In the genomic region with DNA sequence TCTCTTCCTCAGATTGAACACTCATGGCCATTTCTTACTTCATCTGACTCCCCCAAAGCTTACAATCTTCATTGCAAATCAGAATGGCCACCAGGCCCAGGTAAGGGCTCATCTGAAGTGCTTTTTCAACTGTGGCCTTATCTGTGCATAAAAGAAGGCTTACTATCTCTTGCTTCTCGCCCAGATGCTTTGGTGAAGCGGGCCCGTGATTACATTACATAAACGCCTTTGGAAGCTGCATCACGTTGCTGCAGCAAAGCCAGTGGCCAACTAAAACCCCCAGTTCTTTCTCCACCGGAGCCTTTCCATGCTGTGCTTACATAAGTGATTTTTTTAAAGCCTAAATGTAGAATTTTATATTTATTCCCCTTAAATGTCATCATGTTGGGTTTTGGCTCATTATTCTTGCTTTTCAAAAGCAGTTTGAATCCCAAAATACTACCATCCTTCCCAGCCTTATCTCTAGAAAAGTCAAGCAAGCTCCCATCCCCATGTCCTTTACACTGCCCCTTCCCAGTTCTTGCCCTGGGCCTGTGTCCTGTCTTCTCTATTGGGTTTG, we compare ENCODE assay signal across 14 mouse cellular contexts. TPM values are rescaled to one million over a fixed set of nuclear protein-coding genes. Genes with fewer than 3 reads are reported as not detected.
DNase-seq lines count a peak whose midpoint lies in the region; ATAC-seq and TF ChIP-seq lines count a peak whose summit lies in the region.
"Had no signal": no experiment of that assay in that cellular context is flagged by ENCODE, and none has a peak within 500 bp of the region (broad histone marks: within the 10 kb centered on the region; RNA-seq: fewer than 3 reads in every experiment).

No protein-coding gene starts in this region.

- intact Hi-C loops in left cerebral cortex, adult 2 months (cut with DNase I): no loop called here

- H3K4me2 ChIP-seq in forebrain, embryonic 12.5 days: no peak overlapping the region
- H3K4me2 ChIP-seq: embryonic facial prominence, embryonic 13.5 days; neural tube, embryonic 12.5 days had no signal

- H3K36me3 ChIP-seq in forebrain, embryonic 10.5 days (replicated peaks): peaks cover 23% of the 10 kb centered on the region
- H3K36me3 ChIP-seq in forebrain, embryonic 12.5 days (replicated peaks): peaks cover 25% of the 10 kb centered on the region

- H3K4me1 ChIP-seq in forebrain, embryonic 10.5 days: peaks cover 69% of the 10 kb centered on the region
- peaks cover 60% of the 10 kb centered on the region for H3K4me1 ChIP-seq in forebrain, embryonic 12.5 days

- ATAC-seq in forebrain, embryonic 12.5 days (ENCODE audit: low FRiP score): no peak
- no peak for ATAC-seq in inflammation-experienced regulatory T-cells, adult 6 months
- ATAC-seq: midbrain, embryonic 16.5 days had no signal

- 53% methylated on average over 6 of the region's 6 CpGs for WGBS in forebrain, embryonic 10.5 days
- WGBS in forebrain, embryonic 12.5 days: 53% methylated on average over 6 of the region's 6 CpGs

- peak overlapping the region; percentile 70; the same call in 1 of the 2 replicates for H3K27ac ChIP-seq in forebrain, embryonic 10.5 days
- H3K27ac ChIP-seq in forebrain, embryonic 12.5 days: no peak overlapping the region
- peak overlapping the region; percentile 98 for H3K27ac ChIP-seq in left cerebral cortex, adult 2 months
- H3K27ac ChIP-seq: embryonic facial prominence, embryonic 13.5 days; neural tube, embryonic 12.5 days had no signal

- TF ChIP-seq CTCF in left cerebral cortex, adult 2 months (IDR thresholded peaks at IDR 0.05): no peak

- DNase-seq in forebrain, embryonic 10.5 days (ENCODE audit: extremely low spot score, low spot score): no peak
- DNase-seq in left cerebral cortex, adult 2 months (ENCODE audit: extremely low spot score in 1 of 2, low spot score in 2 of 2): peak; percentile 66 to 73
- DNase-seq in left cerebral cortex, adult 11 months (ENCODE audit: low spot score): no peak
- peak; percentile 84 to 85 for DNase-seq in frontal cortex, adult 2 months (ENCODE audit: extremely low spot score in 1 of 2, low spot score in 1 of 2)
- DNase-seq in right cerebral cortex, postnatal 10 days (ENCODE audit: low spot score in 2 of 2): peak; percentile 79 to 88
- DNase-seq in ovary, postnatal 36 days (ENCODE audit: low spot score): no peak

- H3K27me3 ChIP-seq in forebrain, embryonic 10.5 days (ENCODE audit: poor library complexity, severe bottlenecking): peaks cover 77% of the 10 kb centered on the region
- H3K27me3 ChIP-seq in forebrain, embryonic 12.5 days: peaks cover 44% of the 10 kb centered on the region

- H3K4me3 ChIP-seq in forebrain, embryonic 10.5 days: no peak overlapping the region
- no peak overlapping the region for H3K4me3 ChIP-seq in forebrain, embryonic 12.5 days (replicated peaks)
- H3K4me3 ChIP-seq in left cerebral cortex, adult 2 months: no peak overlapping the region; the same call in 1 of the 2 replicates
- H3K4me3 ChIP-seq: embryonic facial prominence, embryonic 13.5 days; neural tube, embryonic 12.5 days had no signal

- H3K9ac ChIP-seq in forebrain, embryonic 12.5 days: no peak overlapping the region
- H3K9ac ChIP-seq: embryonic facial prominence, embryonic 13.5 days had no signal

- H3K9me3 ChIP-seq in forebrain, embryonic 10.5 days: no peaks in the 10 kb centered on the region
- H3K9me3 ChIP-seq in forebrain, embryonic 12.5 days: no peaks in the 10 kb centered on the region
- H3K9me3 ChIP-seq: embryonic facial prominence, embryonic 13.5 days; neural tube, embryonic 12.5 days had no signal

RNA-seq across cellular contexts. Expression of a gene that starts 5.2 kb away (rescaled TPM):
- polyA plus RNA-seq in forebrain, embryonic 10.5 days (2016; fragmentation: Nextera tagmentation; extraction: Ambion mirVana): 0.17 and 0.43 TPM in 2 replicates
- polyA plus RNA-seq in forebrain, embryonic 12.5 days (2016; fragmentation: Nextera tagmentation; extraction: Ambion mirVana): 2.5 and 2.8 TPM in 2 replicates
- 100 to 1,000 TPM; 137 to 138 TPM for total RNA-seq in left cerebral cortex, adult 2 months (2021)
- polyA plus RNA-seq in frontal cortex, adult 2 months (2012; rRNA removed): 102 and 111 TPM in 2 replicates
- not detected for polyA plus RNA-seq in inflammation-experienced regulatory T-cells, adult 6 months (2017; shearing (Covaris generic))
- total RNA-seq: heart, adult 18-20 months; heart, postnatal 14 days had no signal
- polyA plus RNA-seq: embryonic facial prominence, embryonic 13.5 days; limb, embryonic 11.5 days had no signal

RNA-seq across cellular contexts. Expression of a gene that starts 17.1 kb away (rescaled TPM):
- polyA plus RNA-seq in forebrain, embryonic 10.5 days (2016; fragmentation: Nextera tagmentation; extraction: Ambion mirVana): 0.46 and 0.47 TPM in 2 replicates
- 0.93 and 1.2 TPM in 2 replicates for polyA plus RNA-seq in forebrain, embryonic 12.5 days (2016; fragmentation: Nextera tagmentation; extraction: Ambion mirVana)
- 100 to 1,000 TPM in 1 of 2 experiments, 10 to 100 TPM in 1; 86.5 to 108 TPM for total RNA-seq in left cerebral cortex, adult 2 months (2021)
- polyA plus RNA-seq in frontal cortex, adult 2 months (2012; rRNA removed): 112 and 122 TPM in 2 replicates
- under 1 TPM in 1 of 3 experiments, not detected in 2; 0.12 TPM for polyA plus RNA-seq in inflammation-experienced regulatory T-cells, adult 6 months (2017; shearing (Covaris generic))

RNA-seq across cellular contexts. Expression of a gene that starts 26.0 kb away (rescaled TPM):
- 0.86 and 2.0 TPM in 2 replicates for polyA plus RNA-seq in forebrain, embryonic 10.5 days (2016; fragmentation: Nextera tagmentation; extraction: Ambion mirVana)
- polyA plus RNA-seq in forebrain, embryonic 12.5 days (2016; fragmentation: Nextera tagmentation; extraction: Ambion mirVana): 9.5 and 10.8 TPM in 2 replicates
- total RNA-seq in left cerebral cortex, adult 2 months (2021): 100 to 1,000 TPM; 628 to 676 TPM
- 495 and 562 TPM in 2 replicates for polyA plus RNA-seq in frontal cortex, adult 2 months (2012; rRNA removed)
- polyA plus RNA-seq in inflammation-experienced regulatory T-cells, adult 6 months (2017; shearing (Covaris generic)): under 1 TPM in 2 of 3 experiments, not detected in 1; 0.12 to 0.52 TPM

RNA-seq across cellular contexts. Expression of a gene that starts 52.5 kb away (rescaled TPM):
- polyA plus RNA-seq in forebrain, embryonic 10.5 days (2016; fragmentation: Nextera tagmentation; extraction: Ambion mirVana): 10.6 and 10.8 TPM in 2 replicates
- 10.9 and 11.5 TPM in 2 replicates for polyA plus RNA-seq in forebrain, embryonic 12.5 days (2016; fragmentation: Nextera tagmentation; extraction: Ambion mirVana)
- total RNA-seq in left cerebral cortex, adult 2 months (2021): 1 to 10 TPM; 9.3 to 9.8 TPM
- 6.6 and 7.2 TPM in 2 replicates for polyA plus RNA-seq in frontal cortex, adult 2 months (2012; rRNA removed)
- 1 to 10 TPM; 4.9 to 6.3 (median 5.7) TPM for polyA plus RNA-seq in inflammation-experienced regulatory T-cells, adult 6 months (2017; shearing (Covaris generic))

Comparison
In these comparisons a context has a peak if more than half of its experiments do, and no peak if none do; other contexts are left out.
1. DNase-seq: peak in left cerebral cortex, adult 2 months (2 of 2), frontal cortex, adult 2 months (2 of 2) and right cerebral cortex, postnatal 10 days (2 of 2); none in forebrain, embryonic 10.5 days (single experiment), left cerebral cortex, adult 11 months (single experiment) and ovary, postnatal 36 days (single experiment).
2. RNA of a gene that starts 5.2 kb away (polyA plus RNA-seq): 102 to 111 TPM in frontal cortex, adult 2 months; 2.5 to 2.8 TPM in forebrain, embryonic 12.5 days, 0.17 to 0.43 TPM in forebrain, embryonic 10.5 days and not detected in inflammation-experienced regulatory T-cells, adult 6 months; every median in the first group is over 10 times any median in the second.
3. RNA of a gene that starts 17.1 kb away (polyA plus RNA-seq): 112 to 122 TPM in frontal cortex, adult 2 months; 0.93 to 1.2 TPM in forebrain, embryonic 12.5 days, 0.46 to 0.47 TPM in forebrain, embryonic 10.5 days and 0.12 TPM in inflammation-experienced regulatory T-cells, adult 6 months; every median in the first group is over 10 times any median in the second.
4. RNA of a gene that starts 26.0 kb away (polyA plus RNA-seq): 495 to 562 TPM in frontal cortex, adult 2 months; 9.5 to 10.8 TPM in forebrain, embryonic 12.5 days, 0.86 to 2.0 TPM in forebrain, embryonic 10.5 days and 0.12 to 0.52 TPM in inflammation-experienced regulatory T-cells, adult 6 months; every median in the first group is over 10 times any median in the second.